Mouse (Mus musculus): ENCODE measurements around the gene Zfhx3. TPM values are rescaled to one million over a fixed set of nuclear protein-coding genes. Genes with fewer than 3 reads are reported as not detected.
A peak's percentile ranks its signal among the peaks of the same experiment; 100 is the strongest.

The Zfhx3 gene
- polyA plus RNA-seq, 1 experiment from 2014 or later, result 9.2 TPM

- no peaks in the 10 kb centered on the region for H3K27me3 ChIP-seq
- no peaks in the 10 kb centered on the region for H3K9me3 ChIP-seq (replicated peaks)
- 55% methylated on average over 12 of the region's 12 CpGs for WGBS
- H3K4me3 ChIP-seq (replicated peaks), result no peak overlapping the region
- H3K36me3 ChIP-seq, result no peaks in the 10 kb centered on the region
- H3K9ac ChIP-seq, result no peak overlapping the region
- H3K4me2 ChIP-seq, result no peak overlapping the region
- no peak for ATAC-seq (replicated peaks; ENCODE audit: low FRiP score)
- no peaks in the 10 kb centered on the region; the same call in 1 of the 2 replicates for H3K4me1 ChIP-seq
- no peak overlapping the region for H3K27ac ChIP-seq
These were observed 493.9 kb downstream of the Zfhx3 start for GRCm38 (mm10) chr8:108436336-108436735.

- H3K36me3 ChIP-seq, result no peaks in the 10 kb centered on the region
- H3K27ac ChIP-seq, result no peak overlapping the region
- H3K27me3 ChIP-seq, result no peaks in the 10 kb centered on the region
- no peak overlapping the region for H3K4me3 ChIP-seq (replicated peaks)
- no peak overlapping the region for H3K4me2 ChIP-seq
- no peak overlapping the region for H3K9ac ChIP-seq
- no peaks in the 10 kb centered on the region for H3K9me3 ChIP-seq (replicated peaks)
- WGBS, result 63% methylated on average over 13 of the region's 13 CpGs
- ATAC-seq (replicated peaks; ENCODE audit: low FRiP score), result no peak
- H3K4me1 ChIP-seq, result no peaks in the 10 kb centered on the region; the same call in 1 of the 2 replicates
These were observed 494.9 kb downstream of the Zfhx3 start for GRCm38 (mm10) chr8:108437316-108437830.

- Histone ChIP-seq H3K36me3 (no peaks in the 10 kb centered on the region), H3K9ac (no peak overlapping the region), H3K4me2 (no peak overlapping the region), H3K27ac (no peak overlapping the region), H3K4me1 (no peaks in the 10 kb centered on the region; the same call in 1 of the 2 replicates), H3K4me3 (replicated peaks) (no peak overlapping the region), H3K27me3 (no peaks in the 10 kb centered on the region), H3K9me3 (replicated peaks) (no peaks in the 10 kb centered on the region)
- no peak for ATAC-seq (replicated peaks; ENCODE audit: low FRiP score)
- WGBS, result 77% methylated on average over 3 of the region's 3 CpGs
These were observed 498.0 kb downstream of the Zfhx3 start for GRCm38 (mm10) chr8:108440476-108440875.

DNA sequence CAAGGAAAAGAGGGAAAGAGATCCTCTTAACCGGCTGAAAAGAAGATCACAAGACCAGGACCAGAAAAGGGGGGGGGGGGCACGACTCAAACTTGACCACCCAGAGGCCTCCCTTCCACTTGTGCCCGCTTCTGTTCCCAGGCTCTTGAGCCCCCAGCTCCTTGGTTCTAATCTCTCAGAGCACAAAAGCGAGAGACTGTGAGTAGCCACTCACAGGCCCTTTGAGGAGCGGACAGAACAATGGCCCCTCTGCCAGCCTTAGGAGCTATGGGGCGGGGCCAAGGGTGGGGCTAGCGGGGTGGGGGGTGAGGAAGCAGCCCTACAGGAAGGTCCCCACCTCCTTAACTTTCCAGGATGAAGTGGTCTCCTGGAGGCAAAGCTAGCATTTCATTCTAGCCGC, 508.4 kb downstream of the Zfhx3 start:
- Histone ChIP-seq H3K4me3 (replicated peaks) (no peak overlapping the region), H3K9me3 (replicated peaks) (no peaks in the 10 kb centered on the region), H3K36me3 (no peaks in the 10 kb centered on the region), H3K4me2 (peak overlapping the region; percentile 32), H3K27me3 (no peaks in the 10 kb centered on the region), H3K9ac (no peak overlapping the region), H3K27ac (no peak overlapping the region), H3K4me1 (peaks cover 10% of the 10 kb centered on the region; the same call in 1 of the 2 replicates)
- ATAC-seq (replicated peaks; ENCODE audit: low FRiP score), result peak; percentile 80; the same call in 1 of the 2 replicates
- 41% methylated on average over 8 of the region's 8 CpGs for WGBS

- Histone ChIP-seq H3K36me3 (no peaks in the 10 kb centered on the region), H3K4me2 (no peak overlapping the region), H3K27ac (no peak overlapping the region), H3K9ac (no peak overlapping the region), H3K9me3 (replicated peaks) (peaks cover 13% of the 10 kb centered on the region; the same call in 1 of the 2 replicates), H3K4me1 (peaks cover 10% of the 10 kb centered on the region; the same call in 1 of the 2 replicates), H3K27me3 (no peaks in the 10 kb centered on the region), H3K4me3 (replicated peaks) (no peak overlapping the region)
- WGBS, result 67% methylated on average over 18 of the region's 18 CpGs
- no peak for ATAC-seq (replicated peaks; ENCODE audit: low FRiP score)
These were observed 512.3 kb downstream of the Zfhx3 start for GRCm38 (mm10) chr8:108454561-108455311.

- WGBS, result 80% methylated on average over 5 of the region's 6 CpGs
These were observed 524.2 kb downstream of the Zfhx3 start for GRCm38 (mm10) chr8:108466653-108467052.

DNA sequence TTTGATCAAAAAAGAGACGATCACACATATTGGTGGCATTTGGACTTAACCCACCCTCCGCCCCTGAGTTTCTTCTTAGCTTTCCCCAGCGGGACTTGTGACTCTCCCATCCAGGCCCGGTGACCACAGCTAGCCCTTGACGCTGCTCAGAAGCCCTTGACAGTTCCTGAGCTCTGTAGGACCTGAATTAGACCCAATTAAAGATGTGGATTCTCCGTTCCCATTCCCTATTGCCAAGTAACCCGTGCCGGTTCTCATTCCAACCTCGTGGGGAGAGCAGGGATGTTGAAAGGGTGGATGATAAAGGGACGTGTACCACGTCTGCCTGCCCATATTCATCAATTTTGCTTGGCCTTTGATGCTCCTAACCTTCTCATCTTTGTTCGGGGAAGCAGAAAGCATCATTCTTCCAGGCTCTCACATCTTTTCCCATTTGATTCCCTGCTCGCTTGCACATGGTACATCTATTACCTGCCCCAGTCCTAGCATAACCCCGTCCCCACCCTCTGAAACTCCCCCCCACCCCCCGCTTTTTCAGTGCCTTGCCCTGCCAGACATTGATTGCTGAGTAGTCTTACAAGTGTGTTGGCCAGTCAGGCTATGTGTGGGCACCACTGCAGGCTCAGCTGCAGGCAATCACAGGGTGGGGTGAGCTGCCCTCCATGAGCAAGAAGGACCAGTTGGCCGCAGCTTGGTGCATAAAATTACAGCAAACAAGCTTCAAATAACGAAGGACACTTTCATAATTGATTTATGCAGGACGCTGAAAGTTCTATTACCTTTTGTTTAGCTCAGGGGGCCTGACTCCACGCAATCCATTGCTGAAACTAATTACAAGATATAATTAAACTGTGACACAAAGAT, 525.0 kb downstream of the Zfhx3 start:
- ATAC-seq (replicated peaks; ENCODE audit: low FRiP score), result no peak

More at GRCm38 (mm10) chr8:108466653-108467052, 524.2 kb downstream of the Zfhx3 start:
- ATAC-seq (replicated peaks; ENCODE audit: low FRiP score), result no peak
- Histone ChIP-seq H3K4me3 (replicated peaks) (no peak overlapping the region), H3K36me3 (no peaks in the 10 kb centered on the region), H3K9ac (no peak overlapping the region), H3K4me1 (no peaks in the 10 kb centered on the region), H3K27ac (no peak overlapping the region), H3K4me2 (no peak overlapping the region), H3K9me3 (replicated peaks) (no peaks in the 10 kb centered on the region), H3K27me3 (no peaks in the 10 kb centered on the region)

DNA sequence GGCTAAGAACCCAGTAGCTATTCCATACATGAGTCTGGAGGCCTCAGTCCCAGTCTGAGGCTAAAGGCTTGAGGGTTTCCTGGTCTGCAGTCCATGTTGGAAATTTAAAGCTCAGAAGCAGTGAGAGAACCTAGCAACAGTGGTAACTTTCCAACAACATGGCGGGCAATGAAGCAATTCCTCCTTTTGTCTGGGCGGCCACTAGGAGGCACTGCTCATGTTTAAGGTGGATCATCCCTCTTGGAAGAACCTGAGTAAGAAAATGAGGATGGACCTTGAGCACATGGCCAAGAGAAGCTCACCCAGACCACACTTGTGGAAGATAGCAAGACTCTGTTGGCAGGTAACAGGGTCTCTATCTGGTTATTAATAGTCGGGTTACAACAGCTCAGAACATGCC, 527.8 kb downstream of the Zfhx3 start:
- Histone ChIP-seq H3K27me3 (no peaks in the 10 kb centered on the region), H3K4me3 (replicated peaks) (no peak overlapping the region), H3K36me3 (no peaks in the 10 kb centered on the region), H3K4me1 (no peaks in the 10 kb centered on the region), H3K9ac (no peak overlapping the region), H3K9me3 (replicated peaks) (no peaks in the 10 kb centered on the region), H3K4me2 (no peak overlapping the region), H3K27ac (no peak overlapping the region)
- no peak for ATAC-seq (replicated peaks; ENCODE audit: low FRiP score)
- whole genome bisulfite sequencing, result 96% methylated on average over 3 of the region's 3 CpGs

More for the DNA sequence above, 525.0 kb downstream of the Zfhx3 start:
- Histone ChIP-seq H3K27ac (no peak overlapping the region), H3K4me1 (no peaks in the 10 kb centered on the region), H3K9ac (no peak overlapping the region), H3K4me3 (replicated peaks) (no peak overlapping the region), H3K4me2 (no peak overlapping the region), H3K9me3 (replicated peaks) (no peaks in the 10 kb centered on the region), H3K36me3 (no peaks in the 10 kb centered on the region), H3K27me3 (no peaks in the 10 kb centered on the region)
- 84% methylated on average over 19 of the region's 19 CpGs for WGBS

GRCm38 (mm10) chr8:108474556-108474955, 532.1 kb downstream of the Zfhx3 start:
- no peak overlapping the region for H3K9ac ChIP-seq
- H3K4me3 ChIP-seq (replicated peaks), result no peak overlapping the region
- H3K4me2 ChIP-seq, result no peak overlapping the region
- no peaks in the 10 kb centered on the region for H3K36me3 ChIP-seq
- 78% methylated on average over 10 of the region's 10 CpGs for WGBS
- no peak overlapping the region for H3K27ac ChIP-seq
- H3K4me1 ChIP-seq, result no peaks in the 10 kb centered on the region
- ATAC-seq (replicated peaks; ENCODE audit: low FRiP score), result no peak
- no peaks in the 10 kb centered on the region for H3K27me3 ChIP-seq
- no peaks in the 10 kb centered on the region for H3K9me3 ChIP-seq (replicated peaks)

DNA sequence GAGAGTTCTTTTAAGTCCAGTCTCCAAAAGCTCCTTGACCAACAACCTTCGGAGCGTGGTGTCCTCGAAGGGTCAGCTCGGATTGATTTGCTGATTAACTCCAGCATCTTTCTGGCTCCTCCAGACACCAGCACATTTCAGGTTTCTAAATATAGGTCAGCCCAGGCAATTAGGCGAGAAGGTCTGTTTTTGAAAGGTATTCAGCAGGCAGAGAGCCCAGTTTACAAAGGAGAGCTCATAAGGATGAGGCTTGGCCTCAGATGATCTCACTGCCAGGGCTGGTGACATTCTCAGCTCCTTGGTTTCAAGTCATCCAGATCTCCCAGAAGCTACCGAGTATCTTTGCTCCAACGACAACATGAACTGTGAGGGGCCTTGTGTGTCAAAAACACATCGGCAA, 535.7 kb downstream of the Zfhx3 start:
- Histone ChIP-seq H3K27ac (no peak overlapping the region), H3K4me3 (replicated peaks) (no peak overlapping the region), H3K9ac (no peak overlapping the region), H3K27me3 (no peaks in the 10 kb centered on the region), H3K36me3 (no peaks in the 10 kb centered on the region), H3K4me1 (peaks cover 15% of the 10 kb centered on the region), H3K4me2 (no peak overlapping the region), H3K9me3 (replicated peaks) (no peaks in the 10 kb centered on the region)
- ATAC-seq (replicated peaks; ENCODE audit: low FRiP score), result no peak
- WGBS, result 88% methylated on average over 8 of the region's 8 CpGs

DNA sequence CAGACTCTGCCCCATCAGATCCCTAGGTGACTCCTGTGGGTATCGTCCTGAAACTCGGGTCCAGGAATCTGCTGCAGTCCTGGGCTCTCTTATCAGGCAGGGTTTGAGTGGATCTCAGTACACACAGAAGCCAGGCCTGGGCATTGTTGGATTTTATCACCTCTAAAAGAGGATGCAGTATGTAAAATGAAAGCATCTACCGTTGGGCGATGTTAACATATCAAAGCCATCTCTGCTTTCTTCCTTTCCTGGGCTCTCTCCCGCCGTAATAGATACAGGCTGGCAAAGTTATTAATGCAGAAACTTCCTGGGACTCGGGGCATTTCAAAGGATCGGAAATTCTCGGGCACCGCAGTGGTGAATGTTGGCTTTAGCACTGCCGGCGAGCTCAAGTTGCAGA, 537.7 kb downstream of the Zfhx3 start:
- H3K27me3 ChIP-seq, result no peaks in the 10 kb centered on the region
- 51% methylated on average over 12 of the region's 12 CpGs for WGBS

More for the DNA sequence above, 537.7 kb downstream of the Zfhx3 start:
- Histone ChIP-seq H3K36me3 (no peaks in the 10 kb centered on the region), H3K9me3 (replicated peaks) (no peaks in the 10 kb centered on the region), H3K27ac (no peak overlapping the region), H3K4me1 (peaks cover 15% of the 10 kb centered on the region), H3K4me3 (replicated peaks) (no peak overlapping the region), H3K4me2 (peak overlapping the region; percentile 27), H3K9ac (no peak overlapping the region)
- ATAC-seq (replicated peaks; ENCODE audit: low FRiP score), result no peak
